ENCODE assay signal across 9 mouse cellular contexts in genomic region chrX:139586676-139587075, GRCm38 (mm10). TPM values are rescaled to one million over a fixed set of nuclear protein-coding genes. Genes with fewer than 3 reads are reported as not detected.
DNase-seq lines count a peak whose midpoint lies in the region; ATAC-seq and TF ChIP-seq lines count a peak whose summit lies in the region.
"Not testable (repeated sequence)": the region's sequence is repeated elsewhere in the genome, so short reads cannot be mapped to it uniquely, and the experiment has no call there.
"Had no signal": no experiment of that assay in that cellular context is flagged by ENCODE, and none has a peak within 500 bp of the region (broad histone marks: within the 10 kb centered on the region; RNA-seq: fewer than 3 reads in every experiment).

No protein-coding gene starts in this region.

- ATAC-seq in intestine, embryonic 16.5 days = 0 out of 2 replicates have a peak, but pooled peaks have one; percentile 53
- peak; percentile 68; the same call in 1 of the 2 replicates for ATAC-seq in intestine, postnatal 0 days
- peak; percentile 55; the same call in 1 of the 2 replicates for ATAC-seq in liver, embryonic 13.5 days (ENCODE audit: low read depth)
- peak; percentile 74 for ATAC-seq in stomach, postnatal 0 days (ENCODE audit: low FRiP score, low TSS enrichment)

- not testable (repeated sequence) for H3K9me3 ChIP-seq in intestine, embryonic 16.5 days (ENCODE audit: control insufficient read depth, low read length); intestine, postnatal 0 days (ENCODE audit: control insufficient read depth); liver, embryonic 13.5 days (replicated peaks); stomach, postnatal 0 days (ENCODE audit: control insufficient read depth, low read length)

- 65% methylated on average over 2 of the region's 2 CpGs for WGBS in intestine, embryonic 16.5 days
- 50% methylated on average over 2 of the region's 2 CpGs for WGBS in intestine, postnatal 0 days
- 39% methylated on average over 2 of the region's 2 CpGs for WGBS in liver, embryonic 13.5 days (ENCODE audit: insufficient replicate concordance)
- 90% methylated on average over 2 of the region's 2 CpGs for WGBS in macrophage (ENCODE audit: missing documents)
- WGBS in small intestine, adult 2 months = 30% methylated on average over 2 of the region's 2 CpGs
- 37% methylated on average over 2 of the region's 2 CpGs for WGBS in stomach, postnatal 0 days

- not testable (repeated sequence) for H3K27me3 ChIP-seq in intestine, embryonic 16.5 days (replicated peaks; ENCODE audit: control insufficient read depth, insufficient read depth, low read length); intestine, postnatal 0 days (replicated peaks; ENCODE audit: control insufficient read depth, insufficient read depth, low read length); liver, embryonic 13.5 days; small intestine, adult 2 months (ENCODE audit: control insufficient read depth, insufficient read depth, low read length); stomach, postnatal 0 days (ENCODE audit: control insufficient read depth, insufficient read depth, low read length)

- H3K36me3 ChIP-seq in intestine, embryonic 16.5 days (ENCODE audit: control insufficient read depth, insufficient read depth, low read length); intestine, postnatal 0 days (ENCODE audit: control insufficient read depth, insufficient read depth); liver, embryonic 13.5 days; macrophage (ENCODE audit: inconsistent target); small intestine, adult 2 months (ENCODE audit: control insufficient read depth, insufficient read depth, low read length); stomach, postnatal 0 days (ENCODE audit: control insufficient read depth, insufficient read depth, low read length): not testable (repeated sequence)

- not testable (repeated sequence) for H3K4me3 ChIP-seq in bone marrow macrophage, adult 2 months (ENCODE audit: insufficient read depth, low read length); intestine, embryonic 16.5 days (ENCODE audit: low read length); intestine, postnatal 0 days (ENCODE audit: low read depth, low read length); liver, embryonic 13.5 days (replicated peaks); macrophage (ENCODE audit: inconsistent target); small intestine, adult 2 months (ENCODE audit: low read depth, low read length); stomach, postnatal 0 days (ENCODE audit: low read depth, low read length)

- peak overlapping the region; percentile 31 for H3K27ac ChIP-seq in bone marrow macrophage, adult 2 months (ENCODE audit: insufficient read depth, low read depth, low read length)
- H3K27ac ChIP-seq in intestine, embryonic 16.5 days (ENCODE audit: low read length); intestine, postnatal 0 days (ENCODE audit: low read depth, low read length); liver, embryonic 13.5 days; stomach, postnatal 0 days (replicated peaks): not testable (repeated sequence)
- 0 out of 2 replicates have a peak overlapping the region, but pooled peaks have one; percentile 10 for H3K27ac ChIP-seq in macrophage
- H3K27ac ChIP-seq in small intestine, adult 2 months (ENCODE audit: insufficient read depth, low read depth, low read length) = peak overlapping the region; percentile 35; the same call in 1 of the 2 replicates

- not testable (repeated sequence) for H3K9ac ChIP-seq in intestine, embryonic 16.5 days (ENCODE audit: low read depth, low read length); intestine, postnatal 0 days (ENCODE audit: low read depth, low read length); liver, embryonic 13.5 days; stomach, postnatal 0 days (ENCODE audit: low read length)

- H3K79me2 ChIP-seq in macrophage (ENCODE audit: inconsistent target) = not testable (repeated sequence)

- peak; percentile 41 for DNase-seq in 3T3-L1 (ENCODE audit: low read depth, low spot score)
- DNase-seq in liver, embryonic 13.5 days; stomach, postnatal 0 days (ENCODE audit: low spot score): not testable (repeated sequence)

- not testable (repeated sequence) for TF ChIP-seq EP300 in stomach, postnatal 0 days (optimal IDR thresholded peaks at IDR 0.05)

- not testable (repeated sequence) for H3K4me2 ChIP-seq in intestine, embryonic 16.5 days (ENCODE audit: low read depth, low read length); intestine, postnatal 0 days (replicated peaks; ENCODE audit: low read depth); liver, embryonic 13.5 days; stomach, postnatal 0 days (replicated peaks; ENCODE audit: low read depth)

- H3K4me1 ChIP-seq in bone marrow macrophage, adult 2 months (ENCODE audit: control insufficient read depth, insufficient read depth, low read length) = peaks cover 20% of the 10 kb centered on the region
- H3K4me1 ChIP-seq in intestine, embryonic 16.5 days (ENCODE audit: control insufficient read depth, insufficient read depth, low read length); intestine, postnatal 0 days (replicated peaks; ENCODE audit: control insufficient read depth, insufficient read depth, low read length); liver, embryonic 13.5 days (replicated peaks); small intestine, adult 2 months (ENCODE audit: control insufficient read depth, insufficient read depth, insufficient read length, low read length); stomach, postnatal 0 days (replicated peaks; ENCODE audit: control insufficient read depth, insufficient read depth): not testable (repeated sequence)

- not testable (repeated sequence) for TF ChIP-seq POLR2A in bone marrow macrophage, adult 2 months (IDR thresholded peaks at IDR 0.05; ENCODE audit: borderline replicate concordance, low read depth, low read length); small intestine, adult 2 months (IDR thresholded peaks at IDR 0.05; ENCODE audit: low read depth, low read length)

- not testable (repeated sequence) for TF ChIP-seq CTCF in bone marrow macrophage, adult 2 months (IDR thresholded peaks at IDR 0.05; ENCODE audit: low read depth, low read length); intestine, postnatal 0 days (IDR thresholded peaks at IDR 0.05; ENCODE audit: low read depth); small intestine, adult 2 months (IDR thresholded peaks at IDR 0.05; ENCODE audit: extremely low read depth, insufficient read length, insufficient replicate concordance, low read depth, low read length); stomach, postnatal 0 days (IDR thresholded peaks at IDR 0.05; ENCODE audit: low read depth)

RNA-seq across cellular contexts. Expression of gene Rnf128, which starts 23.6 kb away (rescaled TPM):
- 96.4 and 98.2 TPM in 2 replicates for polyA plus RNA-seq in bone marrow macrophage, adult 2 months (2012; ENCODE audit: insufficient read depth, insufficient read length, missing spikeins)
- polyA plus RNA-seq in intestine, embryonic 16.5 days (2015; fragmentation: Nextera tagmentation; extraction: Ambion mirVana) = 134 and 159 TPM in 2 replicates
- polyA plus RNA-seq in intestine, postnatal 0 days (2015; fragmentation: Nextera tagmentation; extraction: Ambion mirVana) = 273 and 282 TPM in 2 replicates
- 34.1 and 40.5 TPM in 2 replicates for polyA plus RNA-seq in liver, embryonic 13.5 days (2015; fragmentation: Nextera tagmentation; extraction: Ambion mirVana)
- total RNA-seq in macrophage (2018; cell fraction: chromatin; rRNA removed) = 10 to 100 TPM in 5 of 26 experiments, 1 to 10 TPM in 20, under 1 TPM in 1; 0.84 to 13.3 (median 4.3) TPM
- total RNA-seq in macrophage (2018; cell fraction: cytosol; rRNA removed) = 100 to 1,000 TPM in 2 of 26 experiments, 10 to 100 TPM in 24; 22.8 to 110 (median 54.5) TPM
- total RNA-seq in macrophage (2018; cell fraction: nucleus; rRNA removed) = 100 to 1,000 TPM in 2 of 26 experiments, 10 to 100 TPM in 23, 1 to 10 TPM in 1; 8.9 to 150 (median 46.0) TPM
- polyA plus RNA-seq in macrophage (2018) = 69.1 to 171 TPM (median 128 TPM) in 3 replicates
- polyA plus RNA-seq in small intestine, adult 2 months (2012; rRNA removed) = 31.0 and 202 TPM in 2 replicates
- 104 and 114 TPM in 2 replicates for polyA plus RNA-seq in stomach, postnatal 0 days (2015; fragmentation: Nextera tagmentation; extraction: Ambion mirVana)
- total RNA-seq: CH12.LX had no signal
